Mouse (Mus musculus) lung, embryonic 14.5 days (tissue): ENCODE measurements around the gene Clip4. TPM values are rescaled to one million over a fixed set of nuclear protein-coding genes. Genes with fewer than 3 reads are reported as not detected.

Source experiments
- ATAC-seq: fragments of 200-750 bp; cut with Nextera tagmentation; 2 replicates; pipeline ENCODE4 v1.8.0; 2017; ENCODE audit warnings: mild to moderate bottlenecking, moderate TSS enrichment, moderate library complexity; ENCODE audit not compliant: insufficient read depth
- DNase-seq: peaks from one replicate; pipeline ENCODE4 v3.0.0-alpha.2; 2015
- H3K27ac ChIP-seq: fragments of 300-500 bp; sonication (generic); 2 replicates; pipeline ENCODE4 v1.5.1; 2014; ENCODE audit warnings: low read depth, mild to moderate bottlenecking, moderate library complexity
- H3K27me3 ChIP-seq: fragments of 300-500 bp; sonication (generic); 2 replicates; pipeline ENCODE4 v1.6.1; 2014; ENCODE audit warnings: low read length, control low read depth; ENCODE audit not compliant: insufficient read depth
- H3K36me3 ChIP-seq: fragments of 300-500 bp; sonication (generic); 2 replicates; pipeline ENCODE4 v1.6.1; 2014; ENCODE audit warnings: control low read depth; ENCODE audit not compliant: insufficient read depth
- H3K4me1 ChIP-seq: fragments of 300-500 bp; sonication (generic); 2 replicates; pipeline ENCODE4 v1.6.1; 2014; ENCODE audit warnings: antibody characterized with exemption, control low read depth; ENCODE audit not compliant: insufficient read depth
- H3K4me2 ChIP-seq: fragments of 300-500 bp; sonication (generic); 2 replicates; pipeline ENCODE4 v1.6.1; 2014; ENCODE audit warnings: mild to moderate bottlenecking
- H3K4me3 ChIP-seq: fragments of 300-500 bp; sonication (generic); 2 replicates; pipeline ENCODE4 v1.5.1; 2014; ENCODE audit warnings: low read depth, low read length
- H3K9ac ChIP-seq: fragments of 300-500 bp; sonication (generic); 2 replicates; pipeline ENCODE4 v1.6.1; 2014
- H3K9me3 ChIP-seq: fragments of 300-500 bp; sonication (generic); 2 replicates; pipeline ENCODE4 v1.6.1; 2016; ENCODE audit warnings: low read depth, low read length, control low read depth
- CTCF ChIP-seq: IDR thresholded peaks from 2 replicates; pipeline ENCODE4 v1.5.1; 2016; ENCODE audit warnings: antibody characterized with exemption, low read depth
- WGBS: fragments of 180-500 bp; shearing (Covaris S2); extraction: QIAGEN DNeasy Blood & Tissue Kit; methylation state at CpG from one replicate; pipeline ENCODE4 v1.1.7; 2014; 5-methylcytosine and 5-hydroxymethylcytosine counted together
- polyA plus RNA-seq: library from polyadenylated mRNA; unstranded; fragments of >200 nt; fragmentation: Nextera tagmentation; extraction: Ambion mirVana; gene quantifications from 2 replicates; pipeline ENCODE4 v1.2.1, GENCODE M21; 2014

Gene Clip4
- polyA plus RNA-seq, 1 experiment from 2014 or later: 4.3 TPM

DNA sequence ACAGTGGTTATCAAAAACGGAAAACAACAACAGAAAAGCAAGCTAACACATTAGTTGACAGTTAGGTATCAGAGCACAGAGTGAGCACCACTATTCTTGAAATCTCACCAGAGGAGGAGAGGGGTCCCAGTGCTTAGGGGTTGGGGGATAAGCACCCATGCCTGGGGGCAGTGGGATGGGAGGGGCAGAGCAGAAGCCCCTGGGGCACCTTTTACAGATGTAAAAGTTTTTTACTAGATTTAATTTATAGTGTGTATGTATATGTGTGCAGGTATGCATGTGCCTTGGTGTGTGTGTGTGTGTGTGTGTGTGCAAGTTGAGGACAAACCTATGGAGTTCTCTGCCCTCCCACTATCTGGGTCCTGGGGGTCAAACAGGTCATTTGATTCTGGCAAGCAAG is 102.4 kb downstream of the Clip4 start:
- Histone ChIP-seq H3K27ac (no peak overlapping the region), H3K4me3 (no peak overlapping the region), H3K4me2 (no peak overlapping the region), H3K27me3 (no peaks in the 10 kb centered on the region), H3K9me3 (no peaks in the 10 kb centered on the region), H3K36me3 (no peaks in the 10 kb centered on the region), H3K9ac (no peak overlapping the region), H3K4me1 (no peaks in the 10 kb centered on the region)
- 0 out of 2 replicates have a peak, but pooled peaks have one; percentile 22 for ATAC-seq
- WGBS: 93% methylated on average over 1 of the region's 1 CpGs
- DNase-seq: no peak
- no peak for TF ChIP-seq CTCF

DNA sequence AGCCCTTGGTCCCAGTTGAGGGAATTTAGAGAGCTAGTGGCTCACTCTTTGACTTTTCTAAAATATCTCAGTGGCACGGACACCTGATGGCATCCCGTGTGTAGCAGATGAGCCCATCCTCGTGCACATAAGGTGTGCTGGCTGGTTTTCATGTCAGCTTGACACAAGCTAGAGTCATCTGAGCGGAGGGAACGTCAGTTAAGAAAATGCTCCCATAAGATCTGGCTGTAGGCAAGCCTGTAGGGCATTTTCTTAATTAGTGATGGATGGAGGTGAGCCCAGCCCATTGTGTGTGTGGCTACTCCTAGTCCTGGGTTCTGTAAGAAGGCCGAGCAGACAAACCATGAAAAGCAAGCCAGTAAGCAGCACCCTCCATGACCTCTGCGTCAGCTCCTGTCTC is 103.7 kb downstream of the Clip4 start:
- Histone ChIP-seq H3K4me2 (no peak overlapping the region), H3K4me3 (no peak overlapping the region), H3K4me1 (no peaks in the 10 kb centered on the region), H3K27ac (no peak overlapping the region), H3K36me3 (no peaks in the 10 kb centered on the region), H3K9me3 (no peaks in the 10 kb centered on the region), H3K27me3 (no peaks in the 10 kb centered on the region), H3K9ac (no peak overlapping the region)
- ATAC-seq (no peak), DNase-seq (no peak)
- 79% methylated on average over 7 of the region's 7 CpGs for WGBS
- TF ChIP-seq CTCF: no peak

DNA sequence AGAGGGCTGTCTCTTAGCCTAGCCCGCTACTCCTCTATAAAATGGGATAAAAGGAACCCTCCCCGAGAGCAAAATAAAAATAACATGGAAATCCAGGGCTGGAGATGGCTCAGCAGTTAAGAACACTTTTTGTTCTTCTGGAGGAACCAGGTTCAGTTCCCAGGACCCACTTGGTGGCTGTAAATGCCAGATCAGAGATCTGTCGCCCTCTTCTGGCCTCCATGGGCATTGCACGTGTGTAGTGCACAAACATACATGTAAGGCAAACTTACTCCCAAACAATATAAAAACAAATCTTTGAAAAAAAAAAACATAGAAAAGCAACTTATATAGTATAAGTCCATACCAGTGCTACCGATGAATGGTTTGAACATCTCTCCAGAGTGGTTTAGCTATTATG is 104.7 kb downstream of the Clip4 start:
- Histone ChIP-seq H3K36me3 (no peaks in the 10 kb centered on the region), H3K9me3 (no peaks in the 10 kb centered on the region), H3K4me2 (no peak overlapping the region), H3K9ac (no peak overlapping the region), H3K4me3 (no peak overlapping the region), H3K27ac (no peak overlapping the region), H3K27me3 (no peaks in the 10 kb centered on the region), H3K4me1 (no peaks in the 10 kb centered on the region)
- WGBS: 65% methylated on average over 5 of the region's 5 CpGs
- no peak for ATAC-seq
- peak; percentile 67 for TF ChIP-seq CTCF
- peak; percentile 61 for DNase-seq

DNA sequence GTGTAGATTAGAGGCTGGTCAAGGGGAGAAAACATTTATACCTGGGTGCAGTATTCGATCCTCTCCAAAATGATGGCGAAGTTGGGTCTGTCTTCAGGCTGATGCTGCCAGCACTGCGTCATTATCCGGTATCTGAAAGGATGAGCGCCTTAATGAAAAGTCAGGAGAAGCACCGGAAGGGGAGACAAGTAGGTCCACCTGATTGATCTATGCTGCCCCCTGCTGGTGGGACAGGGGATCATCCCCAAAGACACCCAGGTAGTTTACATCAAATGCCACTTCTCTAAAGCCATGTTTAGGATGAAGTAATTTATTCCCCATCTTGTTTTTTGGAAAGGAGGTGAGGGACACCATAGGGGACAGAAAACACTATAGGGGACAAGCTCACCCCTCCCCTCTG is 105.8 kb downstream of the Clip4 start:
- TF ChIP-seq CTCF: peak; percentile 84
- no peak overlapping the region for H3K4me2 ChIP-seq
- no peak overlapping the region for H3K4me3 ChIP-seq
- H3K9ac ChIP-seq: no peak overlapping the region
- no peaks in the 10 kb centered on the region for H3K27me3 ChIP-seq
- H3K4me1 ChIP-seq: no peaks in the 10 kb centered on the region
- DNase-seq (peak; percentile 72), ATAC-seq (no peak)
- no peaks in the 10 kb centered on the region for H3K36me3 ChIP-seq
- H3K27ac ChIP-seq: no peak overlapping the region
- H3K9me3 ChIP-seq: no peaks in the 10 kb centered on the region
- 26% methylated on average over 6 of the region's 6 CpGs for WGBS

DNA sequence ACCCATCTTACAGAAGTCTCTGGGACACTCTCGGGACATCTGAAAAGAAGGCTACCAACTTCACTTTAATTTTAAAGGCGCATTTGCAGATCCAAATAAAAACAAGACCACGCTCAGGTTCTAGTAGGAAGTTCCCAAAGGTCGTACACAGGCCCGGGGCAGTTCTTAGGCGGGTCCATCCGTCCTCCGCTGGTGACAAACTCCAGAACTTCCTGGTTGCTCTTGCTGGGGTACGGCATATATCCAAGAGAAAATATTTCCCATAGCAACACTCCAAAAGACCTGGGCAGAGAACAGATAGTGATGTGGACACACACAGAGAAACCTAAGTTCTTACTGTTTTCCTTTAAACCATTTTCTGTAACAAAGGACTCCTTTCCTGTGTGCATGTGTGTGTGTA is 106.5 kb downstream of the Clip4 start:
- H3K9ac ChIP-seq: no peak overlapping the region
- TF ChIP-seq CTCF: no peak
- H3K4me3 ChIP-seq: no peak overlapping the region
- H3K27me3 ChIP-seq: no peaks in the 10 kb centered on the region
- no peaks in the 10 kb centered on the region for H3K9me3 ChIP-seq
- no peaks in the 10 kb centered on the region for H3K4me1 ChIP-seq
- no peak overlapping the region for H3K27ac ChIP-seq
- 79% methylated on average over 9 of the region's 9 CpGs for WGBS
- ATAC-seq: no peak
- DNase-seq: no peak
- H3K4me2 ChIP-seq: no peak overlapping the region
- no peaks in the 10 kb centered on the region for H3K36me3 ChIP-seq

DNA sequence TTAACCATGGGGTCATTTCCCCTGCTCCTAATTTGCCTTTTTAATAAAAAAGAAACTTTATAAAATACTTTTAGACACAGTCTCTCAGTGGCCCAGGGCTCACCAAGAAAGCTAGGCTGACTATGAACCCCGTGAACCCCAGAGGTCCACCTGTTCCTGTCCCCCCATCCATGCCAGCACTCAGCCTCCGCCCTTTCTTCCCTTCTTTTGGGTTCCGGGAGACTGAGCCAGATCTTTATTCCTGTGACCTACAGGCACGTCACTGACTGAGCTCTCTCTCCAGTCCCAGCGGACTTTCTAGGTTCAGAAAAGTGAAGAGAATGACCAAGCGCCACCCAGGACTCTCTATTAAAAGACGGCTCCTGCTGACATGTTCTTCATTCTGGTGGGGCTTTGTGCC is 107.2 kb downstream of the Clip4 start:
- DNase-seq (no peak), ATAC-seq (no peak)
- Histone ChIP-seq H3K27me3 (no peaks in the 10 kb centered on the region), H3K36me3 (no peaks in the 10 kb centered on the region), H3K4me3 (no peak overlapping the region), H3K9me3 (no peaks in the 10 kb centered on the region), H3K4me2 (no peak overlapping the region), H3K9ac (no peak overlapping the region), H3K27ac (no peak overlapping the region), H3K4me1 (no peaks in the 10 kb centered on the region)
- WGBS: 75% methylated on average over 7 of the region's 7 CpGs
- no peak for TF ChIP-seq CTCF

DNA sequence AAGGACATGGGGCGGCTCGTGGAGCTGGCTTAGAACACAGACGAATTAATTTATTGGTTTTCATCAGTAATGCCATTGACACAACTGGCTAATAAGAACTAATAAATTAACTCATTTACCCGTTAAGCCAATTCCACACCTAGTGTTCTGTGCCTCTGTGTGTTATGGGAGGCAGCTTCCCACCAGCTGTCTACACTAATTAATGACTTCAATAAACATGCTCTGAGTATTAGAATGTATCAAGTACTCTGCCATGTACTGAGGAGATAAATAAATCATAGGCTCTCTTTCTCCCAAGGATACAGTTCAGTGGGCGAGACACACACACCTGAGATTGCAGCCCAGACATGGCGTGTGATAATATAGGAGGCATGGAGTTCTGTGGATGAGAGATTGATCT is 113.1 kb downstream of the Clip4 start:
- Histone ChIP-seq H3K36me3 (no peaks in the 10 kb centered on the region), H3K27ac (no peak overlapping the region), H3K9ac (no peak overlapping the region), H3K4me3 (no peak overlapping the region), H3K4me1 (no peaks in the 10 kb centered on the region), H3K4me2 (no peak overlapping the region), H3K9me3 (no peaks in the 10 kb centered on the region), H3K27me3 (no peaks in the 10 kb centered on the region)
- DNase-seq (no peak), ATAC-seq (no peak)
- TF ChIP-seq CTCF: no peak
- 74% methylated on average over 6 of the region's 6 CpGs for WGBS

DNA sequence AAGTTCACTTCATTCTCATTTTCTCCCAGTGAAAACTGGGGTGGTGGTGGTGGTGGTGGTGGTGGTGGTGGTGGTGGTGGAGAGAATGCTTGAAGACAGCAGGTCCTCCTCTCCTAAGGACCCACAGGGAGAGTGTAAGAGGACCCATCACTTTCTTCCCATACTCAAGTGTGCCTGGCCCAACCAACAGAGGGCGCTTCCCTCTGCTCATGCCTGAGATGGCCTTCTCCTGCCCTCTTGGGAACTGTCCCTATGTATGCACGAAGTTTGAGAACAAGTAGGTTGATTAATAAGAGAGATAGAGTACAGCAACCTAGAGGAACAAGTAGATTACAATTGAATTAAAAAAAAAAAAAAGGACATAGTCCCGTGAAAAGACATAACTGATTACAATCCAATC is 140.8 kb downstream of the Clip4 start:
- WGBS: 33% methylated on average over 3 of the region's 3 CpGs
- no peak for ATAC-seq

More for the DNA sequence above, 140.8 kb downstream of the Clip4 start:
- Histone ChIP-seq H3K4me2 (no peak overlapping the region), H3K36me3 (no peaks in the 10 kb centered on the region), H3K27ac (no peak overlapping the region), H3K9ac (no peak overlapping the region), H3K9me3 (no peaks in the 10 kb centered on the region), H3K27me3 (no peaks in the 10 kb centered on the region), H3K4me1 (no peaks in the 10 kb centered on the region), H3K4me3 (no peak overlapping the region)
- peak; percentile 61 for TF ChIP-seq CTCF
- DNase-seq: peak; percentile 41
